Mouse (Mus musculus): Measurements from ENCODE around the gene Bcap31.

The Bcap31 gene

GRCm38 (mm10) chrX:73684156-73684555 lies 31.8 kb downstream of the Bcap31 start:
- DNase-seq (ENCODE audit: low spot score in 2 of 2), result no peak

GRCm38 (mm10) chrX:73676668-73677067 lies 39.3 kb downstream of the Bcap31 start:
- no peak for DNase-seq (ENCODE audit: low spot score in 2 of 2)

- DNase-seq (ENCODE audit: low spot score in 2 of 2), result no peak
These were observed 40.7 kb downstream of the Bcap31 start for GRCm38 (mm10) chrX:73675231-73675630.

GRCm38 (mm10) chrX:73673968-73674661 lies 41.9 kb downstream of the Bcap31 start:
- DNase-seq (ENCODE audit: low spot score in 2 of 2), result no peak

GRCm38 (mm10) chrX:73673619-73673967 lies 42.4 kb downstream of the Bcap31 start:
- DNase-seq (ENCODE audit: low spot score in 2 of 2), result no peak

DNA sequence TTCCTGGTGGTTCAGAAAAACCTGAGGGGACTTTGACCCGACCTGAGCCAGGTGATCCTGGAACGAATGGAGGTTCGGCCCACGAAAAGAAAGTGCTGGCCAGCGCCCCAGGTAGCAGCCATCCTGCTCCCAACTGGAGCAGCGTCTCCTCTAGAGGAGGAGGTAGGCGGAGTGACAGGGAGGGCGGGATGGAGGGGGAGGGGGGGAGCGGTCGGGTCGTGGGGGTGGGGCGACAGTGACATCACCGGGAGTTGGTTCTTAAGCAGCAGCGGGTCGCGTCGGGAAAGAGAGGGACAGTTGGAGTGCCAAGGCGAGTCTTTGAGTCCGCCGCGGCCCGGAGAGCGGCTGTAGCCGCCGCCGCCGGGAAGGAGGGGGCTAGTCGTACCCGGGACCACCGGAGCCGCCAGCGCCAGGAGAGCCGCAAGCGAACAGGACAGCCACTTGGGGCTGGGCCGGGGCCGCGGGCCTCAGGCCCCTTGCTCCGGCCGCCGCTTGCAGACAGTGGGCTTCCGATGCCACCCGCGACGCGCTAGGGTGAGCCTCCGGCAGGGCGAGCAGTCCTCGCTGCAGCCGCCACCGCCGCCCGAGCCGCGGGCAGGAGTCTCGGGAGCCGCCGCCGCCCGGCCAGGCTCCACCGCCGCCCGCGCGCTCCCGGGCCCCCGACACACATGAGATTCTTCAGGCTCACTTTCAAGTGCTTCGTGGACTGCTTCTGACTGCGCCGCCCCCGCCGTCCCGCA lies 42.9 kb downstream of the Bcap31 start, which contains the start of gene Slc6a8:
Gene Slc6a8 (plus strand): TSS at position 272 of the 740 bp plus-strand sequence.
- no peak for DNase-seq (ENCODE audit: low spot score in 2 of 2)

DNA sequence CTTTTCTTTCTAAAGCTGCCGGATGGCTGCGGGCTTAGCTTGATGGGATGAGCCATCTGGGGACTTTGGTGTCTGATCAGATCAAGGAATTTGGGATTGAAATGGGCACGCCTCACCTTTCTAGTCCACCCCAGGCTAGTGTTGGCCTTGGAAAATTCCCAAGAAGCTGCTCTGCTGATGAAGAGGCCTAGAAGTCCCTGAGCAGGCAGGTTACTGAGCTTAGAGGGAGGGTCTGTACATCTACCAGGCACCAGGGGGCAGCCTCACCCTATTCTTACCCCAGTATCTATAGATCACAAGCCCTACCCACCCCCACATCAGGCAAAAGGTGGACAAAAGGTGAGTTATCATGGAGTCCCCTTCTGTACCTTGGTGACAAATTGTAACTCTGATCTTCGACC lies 43.9 kb downstream of the Bcap31 start:
- peak; percentile 26 to 60 for DNase-seq (ENCODE audit: low spot score in 2 of 2)

- DNase-seq (ENCODE audit: low spot score in 2 of 2), result no peak
These were observed 52.8 kb downstream of the Bcap31 start for GRCm38 (mm10) chrX:73663143-73663542.

GRCm38 (mm10) chrX:73660284-73660665 lies 55.7 kb downstream of the Bcap31 start:
- DNase-seq (ENCODE audit: low spot score in 2 of 2), result no peak

- DNase-seq (ENCODE audit: low spot score in 2 of 2), result no peak
These were observed 56.2 kb downstream of the Bcap31 start, which contains the start of gene Pnck for GRCm38 (mm10) chrX:73659575-73660283. Gene Pnck, minus strand, starts transcription at chrX:73660117.

DNA sequence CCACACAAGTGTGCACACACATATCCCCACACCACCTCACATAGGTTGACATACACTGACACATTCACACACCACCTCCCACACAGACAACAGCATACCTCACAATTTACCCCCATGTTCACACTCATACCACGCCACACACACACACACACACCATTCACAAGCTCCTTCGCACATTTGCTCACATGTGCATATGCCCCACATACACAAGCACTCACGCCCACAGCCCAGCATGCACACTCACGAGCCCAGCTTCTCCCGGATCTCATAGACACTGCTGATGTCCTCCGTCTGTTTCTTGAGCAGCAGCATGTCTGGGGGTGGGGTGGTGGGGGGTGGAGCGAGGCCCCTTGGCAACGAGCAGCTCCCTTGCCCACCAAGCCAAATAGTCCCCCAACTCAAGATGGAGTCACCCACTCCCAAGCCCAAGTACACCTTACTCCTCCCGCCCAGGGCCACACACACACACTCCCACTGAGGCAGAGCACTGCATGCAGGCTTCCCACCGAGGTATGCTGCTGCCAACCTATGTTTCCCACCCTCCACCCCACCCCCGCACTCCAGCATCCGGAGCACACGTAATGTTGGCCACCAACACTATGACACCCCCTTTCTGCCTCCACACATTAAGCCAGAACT lies 56.9 kb downstream of the Bcap31 start:
- DNase-seq (ENCODE audit: low spot score in 2 of 2), result no peak

GRCm38 (mm10) chrX:73658391-73658790 lies 57.6 kb downstream of the Bcap31 start:
- DNase-seq (ENCODE audit: low spot score in 2 of 2), result no peak

DNA sequence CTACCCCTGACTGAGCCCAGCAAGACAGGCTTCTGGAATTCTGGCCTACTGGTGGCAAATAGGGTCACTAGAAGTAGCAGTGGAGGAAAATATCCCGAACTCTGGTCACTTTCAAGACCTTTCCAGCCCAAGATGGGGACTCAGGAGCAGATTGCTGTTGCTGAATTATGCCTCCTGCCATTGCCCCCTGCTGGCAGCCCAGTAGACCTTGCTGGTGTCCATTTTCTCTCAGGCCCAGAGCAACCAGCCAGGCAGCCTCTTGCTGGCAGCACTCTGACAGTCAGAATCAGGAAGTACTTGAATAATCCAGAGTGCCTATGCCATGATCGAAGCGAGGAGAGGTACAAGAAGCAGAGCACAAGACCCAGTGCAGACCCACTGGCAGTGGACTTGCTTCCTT lies 60.4 kb downstream of the Bcap31 start:
- peak; percentile 15 to 35 for DNase-seq (ENCODE audit: low spot score in 2 of 2)

DNA sequence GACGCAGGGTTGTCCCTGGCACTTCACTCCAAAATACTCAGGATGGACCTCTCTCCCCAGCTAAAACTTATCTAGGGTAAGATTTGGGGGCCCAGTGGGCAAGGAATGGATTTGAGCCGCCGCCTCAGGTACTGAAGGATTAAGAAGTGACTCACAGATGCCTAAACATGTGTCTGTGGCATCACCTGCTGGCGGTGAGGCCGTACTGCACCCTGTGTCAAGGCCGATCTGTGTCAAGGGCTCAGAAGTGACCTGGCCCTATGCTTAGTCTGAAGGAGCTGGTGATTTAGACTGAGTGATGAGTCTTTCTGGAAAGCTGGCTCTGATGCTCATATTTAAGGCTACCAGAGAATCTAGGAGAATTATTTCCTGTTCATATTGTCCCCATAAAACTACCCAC lies 61.8 kb downstream of the Bcap31 start:
- peak; percentile 21 to 67 for DNase-seq (ENCODE audit: low spot score in 2 of 2)

GRCm38 (mm10) chrX:73653392-73653791 lies 62.6 kb downstream of the Bcap31 start:
- no peak for DNase-seq (ENCODE audit: low spot score in 2 of 2)

DNA sequence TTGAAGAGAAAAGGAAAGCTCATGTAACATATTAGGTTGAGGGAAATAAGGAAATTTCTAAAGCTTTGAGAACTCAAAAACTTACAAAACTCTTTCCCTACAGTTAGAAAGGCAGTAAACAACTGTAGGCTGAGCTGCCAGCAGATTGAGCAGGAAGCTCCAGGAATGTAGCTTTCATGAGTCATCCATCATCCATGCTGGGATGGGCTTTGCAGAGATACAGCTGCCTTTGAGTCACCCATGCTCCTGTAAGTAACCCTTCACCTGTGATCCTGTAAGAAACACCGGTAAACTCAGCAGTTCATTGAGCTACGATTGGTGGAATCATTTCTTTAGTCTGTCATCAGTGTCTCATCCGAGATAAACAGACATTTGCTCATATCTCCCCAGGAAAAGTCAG lies 65.1 kb downstream of the Bcap31 start:
- DNase-seq (ENCODE audit: low spot score in 2 of 2), result no peak

GRCm38 (mm10) chrX:73645121-73645520 lies 70.9 kb downstream of the Bcap31 start:
- DNase-seq (ENCODE audit: low spot score in 2 of 2), result no peak

DNA sequence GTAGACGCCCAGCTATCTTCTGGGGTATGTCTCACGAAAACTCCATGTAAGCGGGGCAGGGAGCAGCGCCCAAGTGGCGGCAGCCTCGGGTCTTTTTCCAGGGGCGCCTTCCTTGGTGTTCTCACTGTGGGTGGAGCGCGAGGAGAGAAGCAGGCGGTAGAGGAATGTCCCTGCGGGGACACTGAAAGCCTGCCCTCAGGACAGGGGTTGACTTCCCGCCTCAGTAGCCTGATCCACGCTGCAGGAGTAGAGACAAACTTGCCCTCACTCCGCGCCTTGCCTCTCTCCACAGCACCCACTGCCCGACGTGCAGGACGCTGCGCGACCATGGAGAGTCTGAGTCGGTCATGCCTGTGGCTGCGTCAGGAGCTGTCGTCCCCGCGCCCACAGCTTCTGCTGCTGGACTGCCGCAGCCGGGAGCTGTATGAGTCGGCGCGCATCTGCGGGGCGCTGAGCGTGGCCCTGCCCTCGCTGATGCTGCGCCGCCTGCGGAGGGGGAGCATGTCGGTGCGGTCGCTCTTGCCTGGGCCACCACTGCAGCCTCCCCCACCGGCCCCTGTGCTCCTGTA lies 76.0 kb downstream of the Bcap31 start:
- no peak for DNase-seq (ENCODE audit: low spot score in 2 of 2)

GRCm38 (mm10) chrX:73639255-73639675 lies 76.7 kb downstream of the Bcap31 start, which contains the start of gene Dusp9:
Gene Dusp9, plus strand, starts transcription at chrX:73639419.
- no peak for DNase-seq (ENCODE audit: low spot score in 2 of 2)

DNA sequence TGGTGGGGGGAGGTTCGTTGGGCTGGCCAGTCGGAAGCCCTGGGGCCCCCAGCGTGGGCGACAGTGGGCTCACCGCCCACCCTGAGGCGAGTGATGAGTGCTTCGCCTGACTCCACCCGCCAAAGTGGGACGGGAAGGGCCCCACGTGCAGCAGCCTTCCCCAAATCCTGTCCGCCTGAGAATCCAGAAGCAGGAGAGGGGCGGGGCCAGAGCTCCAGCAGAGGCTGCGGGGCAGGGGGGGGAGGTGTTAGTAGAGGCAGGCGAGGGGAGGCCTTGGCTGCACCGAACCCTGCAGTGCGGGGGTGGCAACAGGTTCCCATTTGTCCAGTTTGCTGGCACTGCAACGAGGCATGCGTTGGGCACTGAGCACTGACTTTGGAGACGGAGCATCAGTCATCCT lies 78.6 kb downstream of the Bcap31 start:
- no peak for DNase-seq (ENCODE audit: low spot score in 2 of 2)

Data from natural killer cell, adult 2 months (primary cell).